8 mouse cellular contexts compared by ENCODE assay signal in the genomic region with DNA sequence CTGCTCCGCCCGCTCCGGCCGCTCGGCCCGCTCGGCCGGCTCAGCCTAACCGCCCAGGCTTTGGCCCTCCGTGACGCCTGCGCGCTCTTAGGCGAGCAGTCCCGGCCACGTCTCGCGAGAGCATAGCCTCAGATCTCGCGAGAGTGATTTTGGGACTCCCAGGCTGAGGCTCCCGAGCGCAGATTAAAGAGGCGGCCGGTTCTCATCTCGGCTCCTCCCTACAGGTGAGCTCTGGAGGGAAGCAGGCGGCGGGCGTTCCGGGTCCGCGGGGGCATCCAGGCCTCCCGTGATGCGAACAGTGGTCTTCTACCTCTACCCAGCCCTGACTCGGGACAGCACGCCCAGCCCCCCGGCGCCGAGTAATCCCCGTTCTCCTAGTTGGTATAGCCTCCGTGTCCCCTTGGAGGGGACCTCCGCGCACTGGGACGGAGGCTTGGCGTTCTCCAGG. TPM values are rescaled to one million over a fixed set of nuclear protein-coding genes. Genes with fewer than 3 reads are reported as not detected.
A peak's percentile ranks its signal among the peaks of the same experiment; 100 is the strongest.
DNase-seq lines count a peak whose midpoint lies in the region; ATAC-seq lines count a peak whose summit lies in the region.

TSS of gene Ofd1 (minus strand) at position 89 of the 448 bp plus-strand sequence.

- no peaks in the 10 kb centered on the region for H3K4me1 ChIP-seq in hindbrain, embryonic 11.5 days (replicated peaks; ENCODE audit: control insufficient read depth, insufficient read depth, low read length)

- no peaks in the 10 kb centered on the region for H3K36me3 ChIP-seq in hindbrain, embryonic 11.5 days (ENCODE audit: control insufficient read depth, insufficient read depth, low read length)

- peak; percentile 94 for DNase-seq in MN1 (ENCODE audit: low spot score)
- DNase-seq in cerebellum, adult 9-10 months, result peak; percentile 90
- peak; percentile 89 for DNase-seq in hindbrain, embryonic 11.5 days (ENCODE audit: low spot score)
- peak; percentile 82 to 89 for DNase-seq in layer of hippocampus, postnatal 10 days (ENCODE audit: low spot score in 2 of 2)
- peak; percentile 92 for DNase-seq in lung, postnatal 10 days
- DNase-seq in ovary, postnatal 36 days (ENCODE audit: low spot score), result peak; percentile 84
- DNase-seq in thymus, postnatal 25 days, result peak; percentile 88

- H3K4me3 ChIP-seq in hindbrain, embryonic 11.5 days (ENCODE audit: low read depth, low read length), result peak within 1 kb of the TSS; percentile 55

- 20% methylated on average over 42 of the region's 44 CpGs for WGBS in hindbrain, embryonic 11.5 days

- H3K9ac ChIP-seq in hindbrain, embryonic 11.5 days (ENCODE audit: low read depth, low read length), result peak within 1 kb of the TSS; percentile 59

- H3K4me2 ChIP-seq in hindbrain, embryonic 11.5 days (replicated peaks; ENCODE audit: low read depth, low read length), result peak within 1 kb of the TSS; percentile 49

- ATAC-seq in frontal cortex, adult (ENCODE audit: low TSS enrichment), result peak; percentile 98
- ATAC-seq in hindbrain, embryonic 11.5 days (ENCODE audit: low FRiP score), result peak; percentile 98

- H3K27ac ChIP-seq in hindbrain, embryonic 11.5 days (ENCODE audit: low read depth, low read length), result peak within 1 kb of the TSS; percentile 65

- peaks cover 10% of the 10 kb centered on the region; the same call in 1 of the 2 replicates for H3K27me3 ChIP-seq in hindbrain, embryonic 11.5 days (ENCODE audit: control insufficient read depth, insufficient read depth, low read length)

- H3K9me3 ChIP-seq in hindbrain, embryonic 11.5 days (ENCODE audit: control insufficient read depth, low read length), result no peaks in the 10 kb centered on the region

RNA-seq across cellular contexts. Expression of gene Ofd1, which starts in this region (rescaled TPM):
- 9.1 and 9.8 TPM in 2 replicates for polyA plus RNA-seq in hindbrain, embryonic 11.5 days (2014; fragmentation: Nextera tagmentation; extraction: Ambion mirVana)
- 1 to 10 TPM; 5.3 to 6.2 TPM for total RNA-seq in layer of hippocampus, postnatal 10 days (2021)

Comparison
In these comparisons a context has a peak if more than half of its experiments do, and no peak if none do; other contexts are left out.
1. Peak in every context shown above with its lines: DNase-seq, ATAC-seq, H3K4me3 ChIP-seq and H3K27ac ChIP-seq.